Mouse (Mus musculus) duodenum, adult 2 months (tissue): ENCODE data around the gene Gpr146. TPM values are rescaled to one million over a fixed set of nuclear protein-coding genes. Genes with fewer than 3 reads are reported as not detected.

Source experiments
- polyA plus RNA-seq: library from polyadenylated mRNA; depleted of rRNA; stranded (reverse); fragments of >200 nt; gene quantifications from 2 replicates; pipeline ENCODE4 v1.2.3, GENCODE M21; 2012; ENCODE audit warnings: low replicate concordance; rRNA removed

Gpr146 gene
- polyA plus RNA-seq, result 3.5 and 4.3 TPM in 2 replicates

DNA sequence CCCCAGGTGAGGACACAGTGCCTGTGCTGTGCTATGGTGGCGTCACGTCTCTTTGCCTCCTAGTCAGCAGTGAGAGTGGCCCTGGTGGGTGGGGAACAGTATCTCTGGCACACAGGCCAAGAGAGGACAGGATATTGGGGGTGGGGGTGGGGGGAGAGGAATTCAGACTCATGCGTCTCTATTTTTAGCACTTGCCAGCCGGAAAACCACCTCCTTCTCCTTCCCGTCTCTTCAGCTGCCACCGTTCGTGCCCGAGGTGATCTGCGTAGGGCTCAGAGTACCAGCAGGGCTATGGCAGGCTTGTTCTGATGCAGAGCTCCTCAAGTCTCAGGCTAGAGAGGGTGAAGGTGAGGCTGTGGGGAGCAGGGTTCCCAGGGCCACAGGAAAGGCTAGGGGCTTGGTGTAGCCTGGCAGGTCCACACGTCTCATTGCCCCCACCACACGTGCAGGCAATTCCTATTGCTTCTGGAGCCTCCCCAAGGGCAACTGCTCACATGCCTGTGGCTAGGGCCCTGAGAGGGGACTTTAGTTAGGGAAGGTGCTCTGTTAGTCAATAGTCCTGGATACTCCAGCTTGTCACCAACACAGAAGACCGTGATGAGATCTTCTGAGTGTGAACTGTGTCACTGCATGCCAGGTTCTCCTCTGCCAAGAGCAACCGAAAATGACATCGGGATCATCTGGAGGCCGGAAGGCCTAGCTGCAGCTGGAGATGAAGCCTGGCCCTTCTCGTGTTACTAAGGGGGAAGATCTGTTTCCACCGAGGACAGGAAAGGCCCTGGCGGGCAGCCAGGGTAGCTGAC lies at the start of gene Gpr146:
TSS of gene Gpr146 (plus strand) at position 230 of the 803 bp plus-strand sequence.

GRCm38 (mm10) chr5:139351134-139351533 lies 26.4 kb upstream of the Gpr146 start, which contains the start of gene Cox19:
Gene Cox19, minus strand, starts transcription at chr5:139351418.

DNA sequence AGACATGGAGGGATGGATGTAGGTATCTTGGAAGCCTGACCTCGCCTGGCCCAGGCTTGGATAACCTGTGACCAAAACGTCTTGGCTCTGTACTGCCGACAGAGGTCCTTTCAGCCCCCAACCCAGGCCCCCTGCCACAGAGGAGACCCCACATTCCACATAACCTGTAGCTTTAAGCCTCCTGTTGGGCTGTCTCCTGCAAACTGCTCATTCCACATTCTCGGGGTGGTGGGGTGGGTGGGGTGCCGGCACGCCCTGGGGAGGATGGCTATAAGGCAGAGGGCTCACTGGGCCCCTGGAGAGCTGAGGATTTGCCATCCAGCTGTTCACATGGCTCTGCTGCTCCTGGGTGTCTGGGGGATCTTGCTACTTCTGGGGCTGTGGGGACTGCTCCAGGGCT lies 25.2 kb upstream of the Gpr146 start, which contains the start of gene Cyp2w1:
TSS of gene Cyp2w1 (plus strand) at position 301 of the 400 bp plus-strand sequence.

GRCm38 (mm10) chr5:139404801-139405401 lies 27.4 kb downstream of the Gpr146 start, which contains the start of gene C130050O18Rik:
Gene C130050O18Rik, plus strand, starts transcription at chr5:139405280.

GRCm38 (mm10) chr5:139423026-139423865 lies 45.7 kb downstream of the Gpr146 start, which contains the start of gene Gper1:
Gene Gper1, plus strand, starts transcription at chr5:139423151.

Other genes with a start within 250 kb of the Gpr146 start
- gene Prkar1b, start 227.7 kb upstream of the Gpr146 start, polyA plus RNA-seq, result 4.2 and 4.3 TPM in 2 replicates
- gene Dnaaf5, start 227.5 kb upstream of the Gpr146 start, polyA plus RNA-seq, result 13.4 and 17.6 TPM in 2 replicates
- 15.0 and 20.7 TPM in 2 replicates for gene Sun1, start 177.1 kb upstream of the Gpr146 start, polyA plus RNA-seq
- gene Get4, start 125.4 kb upstream of the Gpr146 start, polyA plus RNA-seq, result 87.8 and 252 TPM in 2 replicates
- 68.9 and 279 TPM in 2 replicates for gene Adap1, start 52.1 kb upstream of the Gpr146 start, polyA plus RNA-seq
- gene Cox19, start 26.3 kb upstream of the Gpr146 start, polyA plus RNA-seq, result 109 and 165 TPM in 2 replicates
- gene Cyp2w1, start 25.1 kb upstream of the Gpr146 start, polyA plus RNA-seq, result 0.56 and 2.7 TPM in 2 replicates
- 2.6 and 3.4 TPM in 2 replicates for gene C130050O18Rik, start 27.6 kb downstream of the Gpr146 start, polyA plus RNA-seq
- gene Gper1, start 45.5 kb downstream of the Gpr146 start, polyA plus RNA-seq, result 1.3 and 2.0 TPM in 2 replicates
- 5.3 and 5.8 TPM in 2 replicates for gene 3110082I17Rik, start 82.8 kb downstream of the Gpr146 start, polyA plus RNA-seq
- 6.3 and 7.6 TPM in 2 replicates for gene Zfand2a, start 106.9 kb downstream of the Gpr146 start, polyA plus RNA-seq
- not detected in 2 replicates for gene Uncx, start 165.8 kb downstream of the Gpr146 start, polyA plus RNA-seq